Mouse (Mus musculus) mouse embryonic stem cell (cell line): Measurements from ENCODE around the gene Hist3h2a.

Experiments used
- in situ Hi-C, 2 experiments: fragments of 300-500 bp; cut with MboI; formaldehyde crosslinking; loops; 1 replicate in 1 of 2; 3 replicates in 1 of 2; pipeline ENCODE4 v1.14.3; 2019 to 2020; ENCODE audit warnings: low sequenced_read_pairs in 2 of 2, low pct_unique_long_range_greater_than_20kb in 1 of 2, mixed read lengths in 1 of 2; ENCODE audit not compliant: unreplicated experiment in 1 of 2

Gene Hist3h2a

GRCm38 (mm10) chr11:58961364-58962177 is 7.1 kb downstream of the Hist3h2a start:
- in situ Hi-C loops = no loop called here

- in situ Hi-C loops = no loop called here
These were observed 9.1 kb downstream of the Hist3h2a start for GRCm38 (mm10) chr11:58963543-58963942.

- in situ Hi-C loops = no loop called here
These were observed 9.7 kb downstream of the Hist3h2a start for GRCm38 (mm10) chr11:58964216-58964615.

GRCm38 (mm10) chr11:58965001-58965760 is 10.7 kb downstream of the Hist3h2a start:
- in situ Hi-C loops = no loop called here

GRCm38 (mm10) chr11:58967346-58967745 is 12.9 kb downstream of the Hist3h2a start:
- in situ Hi-C loops = no loop called here

- in situ Hi-C loops = no loop called here
These were observed 14.1 kb downstream of the Hist3h2a start for GRCm38 (mm10) chr11:58968551-58968950.

- in situ Hi-C loops = no loop called here
These were observed 14.5 kb downstream of the Hist3h2a start for GRCm38 (mm10) chr11:58969027-58969426.

GRCm38 (mm10) chr11:58969659-58970058 is 15.2 kb downstream of the Hist3h2a start:
- in situ Hi-C loops = no loop called here

GRCm38 (mm10) chr11:58970831-58971530 is 16.5 kb downstream of the Hist3h2a start:
- in situ Hi-C loops = no loop called here

GRCm38 (mm10) chr11:58971796-58972195 is 17.3 kb downstream of the Hist3h2a start:
- in situ Hi-C loops = no loop called here

- in situ Hi-C loops = no loop called here
These were observed 19.9 kb downstream of the Hist3h2a start for GRCm38 (mm10) chr11:58974414-58974813.

- in situ Hi-C loops = no loop called here
These were observed 22.7 kb downstream of the Hist3h2a start for GRCm38 (mm10) chr11:58977150-58977549.

- in situ Hi-C loops = no loop called here
These were observed 23.1 kb downstream of the Hist3h2a start for GRCm38 (mm10) chr11:58977607-58978026.

GRCm38 (mm10) chr11:58978027-58978705 is 23.7 kb downstream of the Hist3h2a start, which contains the start of gene Trim11:
Gene Trim11, plus strand, starts transcription at chr11:58978093.
- in situ Hi-C loops = no loop called here

- in situ Hi-C loops = no loop called here
These were observed 24.2 kb downstream of the Hist3h2a start for GRCm38 (mm10) chr11:58978706-58979030.

- in situ Hi-C loops = no loop called here
These were observed 24.7 kb downstream of the Hist3h2a start for GRCm38 (mm10) chr11:58979183-58979582.

- in situ Hi-C loops = no loop called here
These were observed 25.2 kb downstream of the Hist3h2a start for GRCm38 (mm10) chr11:58979661-58980060.

- in situ Hi-C loops = no loop called here
These were observed 26.0 kb downstream of the Hist3h2a start for GRCm38 (mm10) chr11:58980381-58980990.
